ENCODE assay signal across 8 mouse cellular contexts in genomic region chr7:45053117-45053930, GRCm38 (mm10). TPM values are rescaled to one million over a fixed set of nuclear protein-coding genes. Genes with fewer than 3 reads are reported as not detected.
DNase-seq lines count a peak whose midpoint lies in the region; ATAC-seq and TF ChIP-seq lines count a peak whose summit lies in the region.

No protein-coding gene starts in this region.

- intact Hi-C loops in heart, adult 2 months (cut with DNase I): loop anchor here (1.0 to 5.0 kb wide), 2 partner anchors 36 to 66 kb away; partner anchors contain the start of genes Prmt1 and Rras

- H3K4me2 ChIP-seq in limb, embryonic 15.5 days: peak overlapping the region; percentile 89
- peak overlapping the region; percentile 65 for H3K4me2 ChIP-seq in midbrain, embryonic 16.5 days (ENCODE audit: low read length)

- peak overlapping the region; percentile 95 for H3K27ac ChIP-seq in heart, adult 2 months
- peak overlapping the region; percentile 92 for H3K27ac ChIP-seq in kidney, adult 2 months (ENCODE audit: insufficient read depth, low read depth, low read length)
- peak overlapping the region; percentile 100 for H3K27ac ChIP-seq in limb, embryonic 15.5 days
- peak overlapping the region; percentile 99 for H3K27ac ChIP-seq in midbrain, embryonic 16.5 days (ENCODE audit: low read length)
- peak overlapping the region; percentile 95 for H3K27ac ChIP-seq in spleen, adult 2 months (ENCODE audit: insufficient read depth, low read length)

- under 1% methylated on average over 46 of the region's 59 CpGs for WGBS in heart, adult 2 months
- WGBS in kidney, adult 2 months: under 1% methylated on average over 52 of the region's 59 CpGs
- WGBS in limb, embryonic 15.5 days: under 1% methylated on average over 36 of the region's 59 CpGs
- 0% methylated on average over 22 of the region's 59 CpGs for WGBS in midbrain, embryonic 16.5 days
- under 1% methylated on average over 46 of the region's 59 CpGs for WGBS in spleen, adult 2 months

- H3K4me3 ChIP-seq in heart, adult 2 months: peak overlapping the region; percentile 89
- peak overlapping the region; percentile 90 for H3K4me3 ChIP-seq in kidney, adult 2 months (ENCODE audit: insufficient read depth, low read depth, low read length)
- peak overlapping the region; percentile 82 for H3K4me3 ChIP-seq in limb, embryonic 15.5 days
- peak overlapping the region; percentile 89 for H3K4me3 ChIP-seq in midbrain, embryonic 16.5 days (ENCODE audit: low read depth, low read length)
- peak overlapping the region; percentile 92 for H3K4me3 ChIP-seq in spleen, adult 2 months (ENCODE audit: extremely low read depth, insufficient read depth, insufficient read length)

- no peak for TF ChIP-seq EP300 in heart, adult 2 months (IDR thresholded peaks at IDR 0.05; ENCODE audit: insufficient read depth, low read depth, low read length)

- peak overlapping the region; percentile 96 for H3K9ac ChIP-seq in heart, adult 2 months (ENCODE audit: low read depth, low read length)
- peak overlapping the region; percentile 84 for H3K9ac ChIP-seq in limb, embryonic 15.5 days
- peak overlapping the region; percentile 91 for H3K9ac ChIP-seq in midbrain, embryonic 16.5 days (ENCODE audit: low read depth, low read length)

- H3K27me3 ChIP-seq in heart, adult 2 months (ENCODE audit: control insufficient read depth, insufficient read depth, low read length): no peaks in the 10 kb centered on the region
- no peaks in the 10 kb centered on the region for H3K27me3 ChIP-seq in kidney, adult 2 months (replicated peaks; ENCODE audit: control insufficient read depth, insufficient read depth, low read length)
- no peaks in the 10 kb centered on the region for H3K27me3 ChIP-seq in limb, embryonic 15.5 days
- H3K27me3 ChIP-seq in midbrain, embryonic 16.5 days (ENCODE audit: control insufficient read depth, insufficient read depth, low read depth, low read length): no peaks in the 10 kb centered on the region
- H3K27me3 ChIP-seq in spleen, adult 2 months (ENCODE audit: control insufficient read depth, insufficient read depth, low read length): no peaks in the 10 kb centered on the region

- TF ChIP-seq POLR2A in heart, adult 2 months (IDR thresholded peaks at IDR 0.05; ENCODE audit: insufficient read depth, low read depth, low read length): peak; percentile 18; the same call in 1 of the 2 replicates
- no peak for TF ChIP-seq POLR2A in kidney, adult 2 months (IDR thresholded peaks at IDR 0.05; ENCODE audit: low read depth, low read length)
- TF ChIP-seq POLR2A in spleen, adult 2 months (IDR thresholded peaks at IDR 0.05; ENCODE audit: low read depth, low read length): no peak; the same call in 1 of the 2 replicates

- peaks cover 5% of the 10 kb centered on the region for H3K4me1 ChIP-seq in heart, adult 2 months (ENCODE audit: control insufficient read depth, insufficient read depth, low read length)
- H3K4me1 ChIP-seq in kidney, adult 2 months (ENCODE audit: control insufficient read depth, insufficient read depth, low read length): peaks cover 8% of the 10 kb centered on the region; the same call in 1 of the 2 replicates
- H3K4me1 ChIP-seq in limb, embryonic 15.5 days: peaks cover 32% of the 10 kb centered on the region
- peaks cover 16% of the 10 kb centered on the region for H3K4me1 ChIP-seq in midbrain, embryonic 16.5 days (ENCODE audit: control insufficient read depth, insufficient read depth, low read length)
- peaks cover 6% of the 10 kb centered on the region; the same call in 1 of the 2 replicates for H3K4me1 ChIP-seq in spleen, adult 2 months (ENCODE audit: control insufficient read depth, insufficient read depth, insufficient read length)

- TF ChIP-seq CTCF in heart, adult 2 months (IDR thresholded peaks at IDR 0.05): no peak
- no peak for TF ChIP-seq CTCF in kidney, adult 2 months (conservative IDR thresholded peaks at IDR 0.05; ENCODE audit: insufficient read depth, insufficient read length, low read depth, low read length)
- no peak for TF ChIP-seq CTCF in spleen, adult 2 months (IDR thresholded peaks at IDR 0.05; ENCODE audit: extremely low read depth, insufficient read depth, insufficient read length, insufficient replicate concordance)

- peak; percentile 66 for ATAC-seq in limb, embryonic 15.5 days (ENCODE audit: insufficient number of reproducible peaks, low FRiP score, low TSS enrichment, low read depth)
- peak; percentile 61 for ATAC-seq in midbrain, embryonic 16.5 days

- H3K9me3 ChIP-seq in limb, embryonic 15.5 days: no peaks in the 10 kb centered on the region
- H3K9me3 ChIP-seq in midbrain, embryonic 16.5 days (replicated peaks; ENCODE audit: control insufficient read depth, low read length, poor library complexity, severe bottlenecking): no peaks in the 10 kb centered on the region

- peaks cover 1% of the 10 kb centered on the region for H3K79me2 ChIP-seq in heart, adult 2 months (replicated peaks; ENCODE audit: control insufficient read depth, insufficient read depth, low read length)

- no peaks in the 10 kb centered on the region for H3K36me3 ChIP-seq in heart, adult 2 months (ENCODE audit: control insufficient read depth, insufficient read depth, low read length)
- no peaks in the 10 kb centered on the region for H3K36me3 ChIP-seq in kidney, adult 2 months (ENCODE audit: control insufficient read depth, insufficient read depth, low read length)
- H3K36me3 ChIP-seq in limb, embryonic 15.5 days: peaks cover 22% of the 10 kb centered on the region
- H3K36me3 ChIP-seq in midbrain, embryonic 16.5 days (ENCODE audit: control insufficient read depth, insufficient read depth, low read length): peaks cover 14% of the 10 kb centered on the region
- H3K36me3 ChIP-seq in spleen, adult 2 months (ENCODE audit: control insufficient read depth, insufficient read depth, low read length): peaks cover 20% of the 10 kb centered on the region

- peak; percentile 64 for DNase-seq in layer of hippocampus, adult 11-12 months (ENCODE audit: low spot score)
- no peak for DNase-seq in layer of hippocampus, adult 9-10 months (ENCODE audit: low spot score)
- peak; percentile 59 for DNase-seq in embryo, embryonic 11.5 days (ENCODE audit: low read depth, low spot score)
- DNase-seq in heart, adult 2 months: peak; percentile 86 to 89
- peak; percentile 82 for DNase-seq in kidney, adult 2 months
- peak; percentile 62 to 77 for DNase-seq in spleen, adult 2 months (ENCODE audit: low read depth in 1 of 2, low spot score in 2 of 2)

RNA-seq across cellular contexts. Expression of gene Prr12, which starts 0.6 kb away (rescaled TPM):
- 10 to 100 TPM; 22.4 to 23.0 TPM for total RNA-seq in heart, adult 2 months (2021)
- 4.9 and 7.1 TPM in 2 replicates for polyA plus RNA-seq in heart, adult 2 months (2012; rRNA removed)
- 7.1 and 9.1 TPM in 2 replicates for polyA plus RNA-seq in kidney, adult 2 months (2012; rRNA removed)
- polyA plus RNA-seq in limb, embryonic 15.5 days (2015; fragmentation: Nextera tagmentation; extraction: Ambion mirVana): 9.3 and 11.5 TPM in 2 replicates
- polyA plus RNA-seq in midbrain, embryonic 16.5 days (2015; fragmentation: Nextera tagmentation; extraction: Ambion mirVana): 13.6 and 13.9 TPM in 2 replicates
- 16.1 TPM in 2 replicates for polyA plus RNA-seq in spleen, adult 2 months (2012; rRNA removed)

RNA-seq across cellular contexts. Expression of gene Nosip, which starts 8.9 kb away (rescaled TPM):
- total RNA-seq in heart, adult 2 months (2021): 10 to 100 TPM; 27.0 to 29.3 TPM
- 41.7 and 43.6 TPM in 2 replicates for polyA plus RNA-seq in heart, adult 2 months (2012; rRNA removed)
- 60.4 and 67.6 TPM in 2 replicates for polyA plus RNA-seq in kidney, adult 2 months (2012; rRNA removed)
- 63.0 and 70.3 TPM in 2 replicates for polyA plus RNA-seq in limb, embryonic 15.5 days (2015; fragmentation: Nextera tagmentation; extraction: Ambion mirVana)
- polyA plus RNA-seq in midbrain, embryonic 16.5 days (2015; fragmentation: Nextera tagmentation; extraction: Ambion mirVana): 64.1 and 67.7 TPM in 2 replicates
- 67.9 and 95.7 TPM in 2 replicates for polyA plus RNA-seq in spleen, adult 2 months (2012; rRNA removed)

RNA-seq across cellular contexts. Expression of gene Prrg2, which starts 9.2 kb away (rescaled TPM):
- total RNA-seq in heart, adult 2 months (2021): 1 to 10 TPM; 5.5 to 6.2 TPM
- polyA plus RNA-seq in heart, adult 2 months (2012; rRNA removed): 19.8 and 23.6 TPM in 2 replicates
- 80.9 and 95.4 TPM in 2 replicates for polyA plus RNA-seq in kidney, adult 2 months (2012; rRNA removed)
- polyA plus RNA-seq in limb, embryonic 15.5 days (2015; fragmentation: Nextera tagmentation; extraction: Ambion mirVana): 23.1 and 25.1 TPM in 2 replicates
- polyA plus RNA-seq in midbrain, embryonic 16.5 days (2015; fragmentation: Nextera tagmentation; extraction: Ambion mirVana): 12.5 and 13.6 TPM in 2 replicates
- polyA plus RNA-seq in spleen, adult 2 months (2012; rRNA removed): 19.9 and 27.6 TPM in 2 replicates

RNA-seq across cellular contexts. Expression of gene Rras, which starts 35.6 kb away (rescaled TPM):
- total RNA-seq in heart, adult 2 months (2021): 10 to 100 TPM; 40.9 to 44.3 TPM
- 107 and 114 TPM in 2 replicates for polyA plus RNA-seq in heart, adult 2 months (2012; rRNA removed)
- 82.3 and 84.1 TPM in 2 replicates for polyA plus RNA-seq in kidney, adult 2 months (2012; rRNA removed)
- polyA plus RNA-seq in limb, embryonic 15.5 days (2015; fragmentation: Nextera tagmentation; extraction: Ambion mirVana): 44.9 and 49.1 TPM in 2 replicates
- polyA plus RNA-seq in midbrain, embryonic 16.5 days (2015; fragmentation: Nextera tagmentation; extraction: Ambion mirVana): 12.2 and 12.4 TPM in 2 replicates
- 55.1 and 65.1 TPM in 2 replicates for polyA plus RNA-seq in spleen, adult 2 months (2012; rRNA removed)

RNA-seq across cellular contexts. Expression of gene Scaf1, which starts 37.2 kb away (rescaled TPM):
- total RNA-seq in heart, adult 2 months (2021): 10 to 100 TPM; 45.5 to 46.6 TPM
- polyA plus RNA-seq in heart, adult 2 months (2012; rRNA removed): 33.9 and 36.0 TPM in 2 replicates
- polyA plus RNA-seq in kidney, adult 2 months (2012; rRNA removed): 38.8 and 41.1 TPM in 2 replicates
- 34.8 TPM in 2 replicates for polyA plus RNA-seq in limb, embryonic 15.5 days (2015; fragmentation: Nextera tagmentation; extraction: Ambion mirVana)
- 42.4 and 47.8 TPM in 2 replicates for polyA plus RNA-seq in midbrain, embryonic 16.5 days (2015; fragmentation: Nextera tagmentation; extraction: Ambion mirVana)
- 59.0 and 65.4 TPM in 2 replicates for polyA plus RNA-seq in spleen, adult 2 months (2012; rRNA removed)
